In the genomic region with DNA sequence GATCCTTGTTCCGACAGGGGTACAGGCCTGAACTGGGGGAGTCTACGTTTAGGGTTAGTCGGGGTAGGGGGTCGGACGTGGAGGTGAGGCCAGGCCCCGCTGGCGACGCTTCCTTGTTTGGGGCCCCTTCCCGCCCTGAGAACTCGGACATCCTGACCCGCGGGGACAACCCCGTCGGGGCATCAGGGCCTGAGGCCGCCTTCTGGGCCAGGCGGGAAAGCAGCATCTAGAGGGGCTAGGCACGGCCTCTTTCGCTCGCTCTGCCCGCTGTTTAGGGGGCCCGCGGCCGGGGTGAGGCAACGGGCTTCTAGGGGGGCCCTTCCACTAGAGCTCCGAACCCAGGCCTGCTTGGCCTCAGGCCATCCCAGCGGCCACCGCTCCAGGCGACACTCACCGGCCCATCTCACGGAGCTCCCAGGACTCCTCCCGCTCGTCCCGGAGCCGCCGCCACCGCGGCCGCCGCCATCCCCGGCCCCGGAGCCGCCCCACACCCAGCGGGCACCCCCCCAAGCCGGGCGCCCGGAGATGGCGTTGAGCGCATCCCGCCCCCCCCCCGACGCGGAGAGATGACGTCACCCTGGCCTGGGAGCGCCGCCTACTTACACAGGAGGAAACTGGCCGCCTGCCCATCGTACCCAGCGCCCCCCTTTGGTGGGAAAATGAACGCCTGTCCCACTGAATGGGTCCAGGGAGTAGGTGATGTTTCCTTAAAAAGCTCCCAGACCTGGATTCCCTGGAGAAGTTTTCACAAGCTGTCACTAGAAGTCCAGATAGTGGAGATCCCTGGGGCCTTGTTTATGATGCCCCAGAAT, we compare ENCODE assay signal across 7 mouse cellular contexts. TPM values are rescaled to one million over a fixed set of nuclear protein-coding genes. Genes with fewer than 3 reads are reported as not detected.
DNase-seq lines count a peak whose midpoint lies in the region; ATAC-seq lines count a peak whose summit lies in the region.

Gene Atxn1l, minus strand, starts transcription at position 503 of the 812 bp plus-strand sequence.

- H3K27ac ChIP-seq in intestine, embryonic 16.5 days (ENCODE audit: low read length) = peak within 1 kb of the TSS; percentile 51
- no peak within 1 kb of the TSS for H3K27ac ChIP-seq in midbrain, embryonic 11.5 days (ENCODE audit: low read depth, low read length)

- WGBS in intestine, embryonic 16.5 days = 0% methylated on average over 52 of the region's 59 CpGs
- 0% methylated on average over 52 of the region's 59 CpGs for WGBS in midbrain, embryonic 11.5 days

- H3K9ac ChIP-seq in intestine, embryonic 16.5 days (ENCODE audit: low read depth, low read length) = peak within 1 kb of the TSS; percentile 98
- peak within 1 kb of the TSS; percentile 98 for H3K9ac ChIP-seq in midbrain, embryonic 11.5 days (ENCODE audit: low read length)

- no peaks in the 10 kb centered on the region for H3K27me3 ChIP-seq in intestine, embryonic 16.5 days (replicated peaks; ENCODE audit: control insufficient read depth, insufficient read depth, low read length)
- no peaks in the 10 kb centered on the region for H3K27me3 ChIP-seq in midbrain, embryonic 11.5 days (ENCODE audit: control insufficient read depth, insufficient read depth, low read length)

- ATAC-seq in intestine, embryonic 16.5 days = peak; percentile 88
- ATAC-seq in midbrain, embryonic 11.5 days (ENCODE audit: low FRiP score) = peak; percentile 95

- H3K4me2 ChIP-seq in intestine, embryonic 16.5 days (ENCODE audit: low read depth, low read length) = peak within 1 kb of the TSS; percentile 86
- H3K4me2 ChIP-seq in midbrain, embryonic 11.5 days = peak within 1 kb of the TSS; percentile 95

- intact Hi-C loops in left cerebral cortex, postnatal 36 days (cut with DNase I) = no loop called here

- no peaks in the 10 kb centered on the region for H3K9me3 ChIP-seq in intestine, embryonic 16.5 days (ENCODE audit: control insufficient read depth, low read length)
- no peaks in the 10 kb centered on the region for H3K9me3 ChIP-seq in midbrain, embryonic 11.5 days (ENCODE audit: control insufficient read depth, low read length)

- H3K36me3 ChIP-seq in intestine, embryonic 16.5 days (ENCODE audit: control insufficient read depth, insufficient read depth, low read length) = peaks cover 2% of the 10 kb centered on the region; the same call in 1 of the 2 replicates
- H3K36me3 ChIP-seq in midbrain, embryonic 11.5 days (ENCODE audit: control insufficient read depth, insufficient read depth, low read length) = peaks cover 13% of the 10 kb centered on the region; the same call in 1 of the 2 replicates

- H3K4me1 ChIP-seq in intestine, embryonic 16.5 days (ENCODE audit: control insufficient read depth, insufficient read depth, low read length) = peaks cover 9% of the 10 kb centered on the region
- H3K4me1 ChIP-seq in midbrain, embryonic 11.5 days (ENCODE audit: control insufficient read depth, insufficient read depth, low read length) = peaks cover 7% of the 10 kb centered on the region

- peak; percentile 88 for DNase-seq in adrenal gland, adult 2 months
- DNase-seq in embryo, embryonic 11.5 days (ENCODE audit: low read depth, low spot score) = peak; percentile 87
- peak; percentile 89 to 90 for DNase-seq in gastrocnemius, postnatal 4 days (ENCODE audit: low spot score in 2 of 2)
- DNase-seq in left cerebral cortex, postnatal 36 days (ENCODE audit: low spot score in 2 of 2) = peak; percentile 80 to 82
- peak; percentile 100 for DNase-seq in midbrain, embryonic 11.5 days (ENCODE audit: low spot score, missing footprints)
- peak; percentile 78 for DNase-seq in skeletal muscle tissue, adult 2 months (ENCODE audit: low read depth, low spot score)

- peak within 1 kb of the TSS; percentile 99 for H3K4me3 ChIP-seq in intestine, embryonic 16.5 days (ENCODE audit: low read length)
- H3K4me3 ChIP-seq in midbrain, embryonic 11.5 days (ENCODE audit: low read depth, low read length) = peak within 1 kb of the TSS; percentile 99

RNA-seq across cellular contexts. Expression of gene Atxn1l, which starts in this region (rescaled TPM):
- total RNA-seq in adrenal gland, adult 2 months (2021) = 10 to 100 TPM; 38.5 to 45.5 TPM
- 8.8 and 9.8 TPM in 2 replicates for polyA plus RNA-seq in adrenal gland, adult 2 months (2012; rRNA removed)
- total RNA-seq in gastrocnemius, postnatal 4 days (2021) = 10 to 100 TPM; 35.7 to 36.7 TPM
- 4.5 and 5.1 TPM in 2 replicates for polyA plus RNA-seq in intestine, embryonic 16.5 days (2015; fragmentation: Nextera tagmentation; extraction: Ambion mirVana)
- 10 to 100 TPM; 41.0 to 41.8 TPM for total RNA-seq in left cerebral cortex, postnatal 36 days (2021)
- 4.9 and 5.4 TPM in 2 replicates for polyA plus RNA-seq in midbrain, embryonic 11.5 days (2014; fragmentation: Nextera tagmentation; extraction: Ambion mirVana)
